Mouse (Mus musculus): Measurements from ENCODE around the gene Exoc3l2.

Gene Exoc3l2

GRCm38 (mm10) chr7:19457414-19458071, 5.6 kb upstream of the Exoc3l2 start:
- no peak for DNase-seq

DNA sequence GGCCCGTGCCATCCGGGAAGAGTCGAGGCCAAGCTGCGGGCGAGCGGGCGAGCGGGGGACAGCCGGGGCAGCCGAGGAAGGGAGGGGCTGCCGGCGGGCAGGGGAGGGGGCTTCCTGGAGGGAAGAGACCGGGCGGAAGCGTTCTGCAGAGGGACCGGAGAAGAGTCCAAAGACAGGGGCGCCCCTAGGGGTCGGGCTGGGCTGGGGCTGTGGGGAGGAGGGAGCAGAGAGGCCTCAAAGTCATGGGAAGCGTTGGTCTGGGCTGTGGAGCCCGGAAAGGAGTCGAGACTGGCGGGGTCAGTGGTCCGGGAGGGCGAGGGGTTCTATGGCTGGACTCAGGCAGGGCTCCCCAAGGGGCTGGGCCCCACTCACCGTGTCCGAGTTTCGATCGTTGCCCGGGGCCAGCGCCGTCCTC, 5.1 kb upstream of the Exoc3l2 start:
- no peak for DNase-seq

GRCm38 (mm10) chr7:19458591-19459111, 4.5 kb upstream of the Exoc3l2 start, which contains the start of gene Mark4:
Mark4 (minus strand) TSS chr7:19458821.
- DNase-seq, result peak; percentile 76

GRCm38 (mm10) chr7:19459144-19459870, 3.8 kb upstream of the Exoc3l2 start:
- DNase-seq, result no peak

- DNase-seq, result no peak
Observed at GRCm38 (mm10) chr7:19460500-19460899, 2.6 kb upstream of the Exoc3l2 start.

DNA sequence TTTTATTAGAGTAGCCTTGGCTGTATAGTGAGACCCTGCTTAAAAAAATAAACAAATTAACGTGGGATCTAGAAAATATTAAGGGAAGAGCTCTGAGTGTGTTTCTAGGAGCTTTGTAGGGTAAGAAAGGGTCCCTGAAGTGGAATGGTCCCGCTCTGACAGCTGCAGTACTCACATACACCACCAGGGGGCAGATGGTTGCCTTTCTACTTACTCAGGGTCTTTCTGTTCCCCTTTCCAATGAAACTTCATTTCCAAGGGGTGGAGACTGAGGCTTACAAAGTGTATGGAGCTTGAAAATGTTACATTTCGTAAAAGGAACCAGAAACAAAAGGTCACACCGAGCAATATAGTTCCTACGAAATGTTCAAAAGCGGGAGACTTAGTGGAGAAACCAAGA, 1.6 kb upstream of the Exoc3l2 start:
- DNase-seq, result peak; percentile 62

DNA sequence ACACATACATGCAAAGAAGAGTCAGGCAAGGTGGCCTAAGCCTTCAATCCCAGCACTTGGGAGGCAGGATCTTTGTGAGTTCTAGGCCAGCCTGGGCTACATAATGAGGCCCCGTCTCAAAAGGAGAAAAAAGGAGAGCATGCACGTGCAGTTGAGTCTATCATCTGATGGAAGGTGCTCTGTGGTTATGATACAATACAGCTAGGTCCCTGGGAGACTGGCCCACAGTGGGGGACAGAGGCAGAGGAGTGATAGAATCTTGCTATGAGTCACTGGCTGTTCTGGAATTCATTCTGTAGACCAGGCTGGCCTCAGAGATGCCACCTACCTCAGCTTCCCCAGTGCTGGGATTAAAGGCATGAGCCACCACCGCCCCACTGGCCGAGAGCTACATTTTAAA, 688 bp upstream of the Exoc3l2 start:
- no peak for DNase-seq

DNA sequence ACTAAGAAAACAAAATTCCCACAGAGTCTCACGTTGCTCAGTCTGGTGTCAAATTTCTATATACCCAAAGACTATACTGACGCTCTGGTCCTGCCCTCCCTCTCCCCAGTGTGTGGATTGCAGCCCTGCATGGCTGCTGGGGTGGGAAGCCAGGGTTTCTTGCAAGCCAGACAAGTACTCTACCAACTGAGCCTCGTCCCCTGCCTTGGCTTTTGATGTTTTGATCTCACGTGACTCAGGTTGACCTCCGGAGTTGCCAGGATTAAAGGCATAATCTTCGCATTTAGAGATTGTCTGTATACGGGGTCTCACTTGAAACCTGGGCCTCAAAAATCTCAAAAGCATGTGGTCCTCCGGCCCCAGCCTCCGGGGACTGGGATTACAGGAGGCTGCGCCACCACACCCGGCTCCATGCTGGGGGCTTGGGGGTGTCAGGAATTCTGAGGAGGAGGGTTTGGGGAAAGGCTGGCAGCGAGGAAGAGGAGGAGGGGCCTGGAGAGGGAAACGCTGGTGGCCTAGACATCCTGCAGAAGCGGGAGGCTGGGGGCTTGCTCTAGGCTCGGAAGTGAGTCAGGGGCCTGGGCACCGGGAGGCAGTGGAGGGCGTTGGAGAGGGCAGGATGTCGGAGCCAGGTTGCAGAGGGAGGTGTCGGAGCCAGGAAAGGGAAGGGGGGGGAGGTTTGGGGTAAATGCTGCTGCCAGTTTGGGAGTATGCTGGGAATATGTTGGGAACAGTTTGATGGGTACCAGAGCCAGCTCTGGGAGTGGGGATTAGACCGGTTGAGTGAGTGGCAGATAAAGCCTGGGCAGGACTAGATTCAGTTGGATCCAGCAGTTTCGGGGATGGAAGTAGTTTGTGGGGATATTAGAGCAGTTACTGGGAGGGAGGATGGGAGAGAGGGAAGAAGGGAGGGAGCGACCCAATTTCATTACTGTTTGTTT, 1.5 kb downstream of the Exoc3l2 start:
- no peak for DNase-seq

DNA sequence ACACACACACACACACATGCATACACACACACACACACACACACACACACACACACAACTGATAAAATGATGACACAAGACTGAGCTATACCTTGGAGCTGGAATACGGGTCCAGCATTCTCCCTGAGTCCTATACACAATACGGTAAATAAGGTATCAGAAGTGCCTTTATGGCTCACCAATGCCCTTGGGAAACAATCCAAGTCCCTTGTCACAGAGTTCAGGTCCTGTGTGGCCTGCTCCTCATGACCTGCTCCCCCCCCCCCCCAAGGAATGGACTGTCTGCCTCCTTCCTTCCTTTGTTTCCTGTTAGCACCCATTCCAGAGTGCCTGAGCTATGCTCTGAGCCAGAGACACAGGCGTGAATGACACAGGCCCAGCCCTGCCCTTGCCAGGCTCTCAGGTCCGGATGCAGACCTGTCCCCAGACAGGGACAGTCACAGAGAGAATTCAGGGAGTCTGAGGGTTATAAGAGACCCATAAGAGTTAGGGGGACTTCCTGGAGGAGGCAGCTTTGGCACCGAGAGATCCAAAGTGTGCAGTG, 3.5 kb downstream of the Exoc3l2 start:
- DNase-seq, result peak; percentile 65

GRCm38 (mm10) chr7:19467638-19468037, 4.5 kb downstream of the Exoc3l2 start:
- DNase-seq, result no peak

DNA sequence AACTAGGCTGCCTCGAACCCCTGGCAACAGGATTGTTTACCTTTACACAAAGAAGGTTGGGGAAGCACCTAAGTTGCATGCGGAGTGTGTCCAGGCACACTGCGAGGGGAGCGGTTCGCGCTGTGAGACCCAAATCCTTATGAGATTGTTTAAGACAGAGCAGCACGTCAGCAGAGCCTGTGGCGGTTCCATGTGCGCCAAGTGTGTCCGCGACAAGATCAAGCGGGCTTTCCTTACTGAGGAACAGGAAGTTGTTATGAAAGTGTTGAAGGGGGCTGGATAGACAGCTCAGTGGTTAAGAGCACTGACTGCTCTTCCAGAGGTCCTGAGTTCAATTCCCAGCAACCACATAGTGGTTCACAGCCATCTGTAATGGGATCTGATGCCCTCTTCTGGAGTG, 5.1 kb downstream of the Exoc3l2 start:
- no peak for DNase-seq

DNA sequence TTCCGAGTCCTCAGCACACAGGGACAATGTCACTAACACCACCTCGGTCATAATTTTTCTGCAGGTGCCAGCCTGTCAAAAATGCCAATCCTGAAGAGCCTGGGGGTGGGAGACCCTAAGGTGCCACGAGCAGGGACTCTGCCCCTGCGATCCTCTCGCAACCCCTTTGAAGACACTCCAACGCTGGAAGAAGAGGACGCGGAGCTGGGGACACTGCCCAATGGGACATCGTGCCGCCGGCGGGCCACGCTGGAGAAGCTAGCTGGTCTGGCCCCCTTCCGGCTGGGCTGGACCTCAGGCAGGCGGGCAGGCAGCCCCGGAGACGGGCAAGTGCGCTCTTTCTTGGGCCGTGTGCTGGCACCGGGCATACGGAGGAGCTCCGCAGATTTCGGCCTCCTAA, 6.3 kb downstream of the Exoc3l2 start:
- DNase-seq, result no peak

- no peak for DNase-seq
Observed at GRCm38 (mm10) chr7:19470308-19470707, 7.2 kb downstream of the Exoc3l2 start.

GRCm38 (mm10) chr7:19472403-19472802, 9.3 kb downstream of the Exoc3l2 start:
- DNase-seq, result peak; percentile 79

DNA sequence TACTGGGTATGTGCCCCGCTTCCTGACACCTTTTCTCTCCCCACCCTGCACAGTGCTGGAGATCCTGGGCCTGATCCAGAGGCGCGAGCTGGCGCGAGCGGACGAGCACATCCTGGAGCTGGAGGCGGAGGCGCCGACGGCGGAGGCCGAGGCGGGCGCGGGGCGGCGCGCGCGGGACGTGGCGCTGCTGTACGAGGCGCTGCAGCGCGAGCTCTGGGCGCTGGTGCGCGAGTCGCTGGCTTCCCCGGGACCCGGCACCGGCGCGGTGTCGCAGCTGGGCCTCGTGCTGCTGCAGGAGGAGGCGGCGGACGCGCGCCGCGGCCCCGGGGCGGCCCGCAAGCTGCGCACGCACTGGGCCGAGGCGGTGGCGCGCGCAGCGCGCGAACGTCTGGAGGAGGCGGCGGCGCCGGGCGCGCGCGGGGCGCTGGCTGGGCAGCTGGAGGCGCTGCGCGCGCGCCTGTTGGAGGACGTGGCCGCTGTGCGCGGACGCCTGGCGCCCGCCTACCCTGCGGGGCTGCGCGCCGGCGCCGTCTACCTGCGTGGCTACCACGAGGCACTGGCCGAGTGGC, 10.8 kb downstream of the Exoc3l2 start:
- DNase-seq, result peak; percentile 61

- no peak for DNase-seq
Observed at GRCm38 (mm10) chr7:19477084-19477483, 14.0 kb downstream of the Exoc3l2 start.

DNA sequence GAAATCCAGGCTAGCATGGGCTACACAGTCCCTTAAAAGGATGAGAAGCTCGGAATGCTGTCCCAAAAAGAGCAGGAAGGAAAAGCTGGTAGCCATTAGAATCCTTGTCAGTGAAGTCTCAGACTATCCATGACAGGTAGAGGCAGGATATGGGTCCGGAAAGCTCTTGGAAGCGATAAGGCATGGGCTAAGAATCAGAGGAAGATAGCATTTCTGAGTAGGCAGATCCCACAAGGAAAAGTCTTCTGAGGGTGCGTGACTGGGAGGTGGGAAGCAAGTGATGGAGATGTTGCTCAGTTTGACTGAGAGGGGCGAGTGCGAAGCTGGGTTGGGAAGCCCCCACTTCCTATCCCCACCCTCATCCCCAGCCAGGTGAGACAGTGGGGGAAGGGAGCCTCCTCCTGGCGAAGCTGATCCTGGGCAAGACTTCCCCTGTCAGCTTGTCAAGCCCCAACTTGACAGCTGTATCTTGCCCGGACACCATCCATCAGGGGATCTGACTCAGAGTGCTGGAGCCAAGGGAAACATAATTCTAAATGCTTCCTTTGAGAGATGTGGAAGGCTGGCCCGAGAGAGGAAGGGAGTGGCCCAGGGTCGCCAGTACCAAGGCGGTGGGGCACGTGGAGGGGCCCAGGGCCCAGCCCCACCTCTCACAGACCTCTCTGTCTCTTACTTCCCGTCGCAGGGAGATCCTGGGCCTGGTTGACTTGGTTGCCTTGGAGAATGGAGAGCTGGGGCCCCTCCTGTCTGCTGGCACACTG, 14.7 kb downstream of the Exoc3l2 start:
- DNase-seq, result peak; percentile 82

- DNase-seq, result no peak
Observed at GRCm38 (mm10) chr7:19483281-19483680, 20.1 kb downstream of the Exoc3l2 start.

DNA sequence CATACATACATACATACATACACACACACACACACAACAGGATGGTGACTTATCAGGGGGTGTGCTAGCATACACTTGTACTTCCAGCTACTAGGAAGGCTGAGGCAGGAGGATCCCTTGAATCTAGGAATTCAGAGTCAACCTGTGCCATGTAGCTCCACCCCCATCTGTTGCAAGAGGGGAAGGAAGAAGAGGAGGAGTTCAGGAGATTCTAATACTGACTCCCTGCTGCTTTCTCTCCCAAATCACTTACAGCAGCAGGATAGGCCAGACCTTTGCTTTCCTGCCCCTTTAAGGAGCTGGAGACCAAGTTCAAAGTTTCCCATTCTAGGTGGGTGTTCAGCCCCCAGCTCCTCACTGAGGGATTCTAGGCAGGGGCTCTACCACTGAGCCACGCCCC, 22.4 kb downstream of the Exoc3l2 start:
- DNase-seq, result no peak

DNA sequence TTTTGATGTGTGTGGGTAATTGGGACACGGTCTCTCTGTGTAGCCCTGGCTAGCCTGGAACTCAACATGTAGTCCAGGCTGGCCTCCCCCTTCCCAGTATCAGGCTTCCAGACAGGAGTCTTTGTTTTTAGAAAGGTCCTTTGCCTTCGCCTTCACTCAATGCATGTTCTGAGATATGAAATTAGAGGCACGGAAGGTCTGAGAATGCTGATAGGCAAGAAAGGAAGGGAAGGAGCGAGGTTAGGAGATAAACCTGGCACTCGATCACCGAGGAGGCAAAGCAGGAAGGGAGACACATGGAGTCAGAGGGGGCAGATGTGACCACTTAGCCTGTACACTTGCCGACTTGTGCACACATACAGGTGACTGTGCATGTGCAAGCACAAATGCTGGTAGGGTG, 23.4 kb downstream of the Exoc3l2 start:
- no peak for DNase-seq

DNA sequence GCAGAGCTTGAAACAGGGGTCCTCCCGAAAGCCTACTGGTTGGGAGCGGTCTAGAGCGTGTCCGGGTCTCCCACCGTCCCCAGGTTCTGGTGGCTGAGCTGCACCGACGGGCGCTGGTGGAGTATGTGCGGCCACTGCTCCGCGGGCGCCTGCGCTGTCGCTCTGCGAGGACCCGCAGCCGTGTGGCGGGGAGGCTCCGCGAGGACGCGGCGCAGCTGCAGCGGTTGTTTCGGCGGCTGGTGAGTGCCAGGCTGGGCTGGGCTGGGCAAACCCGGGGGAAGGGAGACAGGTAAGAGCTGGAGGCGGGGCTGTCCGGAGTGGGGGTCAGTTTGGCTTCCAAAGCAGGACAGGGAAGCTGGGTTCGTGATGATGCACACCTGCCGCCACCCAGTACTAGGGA, 26.4 kb downstream of the Exoc3l2 start:
- DNase-seq, result no peak

DNA sequence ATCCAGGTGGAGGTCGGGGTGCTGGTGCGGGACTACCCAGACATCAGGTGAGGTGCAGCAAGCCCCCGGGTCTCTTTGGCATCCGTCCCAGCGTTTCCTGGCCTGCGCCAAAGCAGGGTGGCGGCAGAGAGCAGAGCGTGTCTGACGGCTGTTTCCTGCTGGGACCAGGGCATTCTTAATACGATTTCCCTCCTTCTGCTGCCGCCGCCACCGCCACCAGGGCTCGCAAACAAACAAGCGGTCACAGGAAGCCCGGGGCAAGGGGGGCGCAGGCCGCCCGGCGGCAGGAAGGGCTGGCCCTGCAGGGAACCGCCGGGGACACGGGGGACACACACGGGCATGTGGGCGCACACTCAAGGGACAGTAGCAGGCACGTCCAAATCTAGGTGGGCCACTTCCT, 28.6 kb downstream of the Exoc3l2 start:
- DNase-seq, result peak; percentile 82
